Mouse (Mus musculus): ENCODE data around the gene Inpp5f. TPM values are rescaled to one million over a fixed set of nuclear protein-coding genes. Genes with fewer than 3 reads are reported as not detected.
A peak's percentile ranks its signal among the peaks of the same experiment; 100 is the strongest.
"Not testable (repeated sequence)": the region's sequence is repeated elsewhere in the genome, so short reads cannot be mapped to it uniquely, and the experiment has no call there.

Inpp5f gene
- total RNA-seq (2021) = 10 to 100 TPM; 89.8 to 98.9 TPM
- long read RNA-seq, experiment 1, full-length matches to known transcripts = 45 of 78 reads
- long read RNA-seq, experiment 1, partial matches to known transcripts = 22 of 78 reads
- long read RNA-seq, experiment 1, other reads (novel, unspliced or antisense) = 11 of 78 reads
- long read RNA-seq, experiment 2, full-length matches to known transcripts = 36 of 54 reads
- long read RNA-seq, experiment 2, partial matches to known transcripts = 4 of 54 reads
- long read RNA-seq, experiment 2, other reads (novel, unspliced or antisense) = 14 of 54 reads

GRCm38 (mm10) chr7:128610897-128611798, at the start of gene Inpp5f:
Inpp5f (plus strand) TSS chr7:128611328.
- intact Hi-C loops (cut with DNase I) = no loop called here
- H3K27ac ChIP-seq = peak within 1 kb of the TSS; percentile 90
- TF ChIP-seq CTCF (IDR thresholded peaks at IDR 0.05) = no peak
- H3K4me3 ChIP-seq = peak within 1 kb of the TSS; percentile 83
- DNase-seq (ENCODE audit: extremely low spot score in 1 of 2, low spot score in 2 of 2) = peak; percentile 94 to 95

DNA sequence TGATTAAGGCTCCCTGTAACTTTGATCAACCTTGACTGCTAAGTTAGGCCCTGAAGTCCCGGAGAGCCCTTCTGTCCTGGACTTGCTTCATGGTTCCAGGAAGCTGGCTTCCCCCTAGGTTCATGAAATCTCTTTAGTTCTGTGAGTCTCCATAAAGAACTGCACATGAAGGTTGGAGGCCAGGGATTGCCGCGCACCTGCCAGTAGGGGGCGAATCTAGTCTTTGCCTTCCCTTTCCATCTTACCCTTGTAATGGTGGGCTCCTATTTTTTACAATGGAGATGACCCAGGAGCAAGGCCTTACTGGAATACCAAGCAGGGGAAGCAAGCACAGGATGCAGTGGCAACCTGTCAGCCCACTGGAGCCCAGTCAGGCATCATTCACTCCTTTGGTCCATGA, 47.8 kb upstream of the Inpp5f start:
- peak; percentile 57 for TF ChIP-seq CTCF (IDR thresholded peaks at IDR 0.05)
- Histone ChIP-seq H3K4me3 (no peak overlapping the region), H3K27ac (no peak overlapping the region)
- DNase-seq (ENCODE audit: extremely low spot score in 1 of 2, low spot score in 2 of 2) = no peak
- intact Hi-C loops (cut with DNase I) = loop anchor here (1.0 kb wide), 1 partner anchor 89 kb away; no protein-coding TSS in a partner anchor

- intact Hi-C loops (cut with DNase I) = no loop called here
- no peak for DNase-seq (ENCODE audit: extremely low spot score in 1 of 2, low spot score in 2 of 2)
- Histone ChIP-seq H3K27ac (no peak overlapping the region), H3K4me3 (no peak overlapping the region)
- no peak for TF ChIP-seq CTCF (IDR thresholded peaks at IDR 0.05)
Observed at GRCm38 (mm10) chr7:128566311-128566710, 44.8 kb upstream of the Inpp5f start.

DNA sequence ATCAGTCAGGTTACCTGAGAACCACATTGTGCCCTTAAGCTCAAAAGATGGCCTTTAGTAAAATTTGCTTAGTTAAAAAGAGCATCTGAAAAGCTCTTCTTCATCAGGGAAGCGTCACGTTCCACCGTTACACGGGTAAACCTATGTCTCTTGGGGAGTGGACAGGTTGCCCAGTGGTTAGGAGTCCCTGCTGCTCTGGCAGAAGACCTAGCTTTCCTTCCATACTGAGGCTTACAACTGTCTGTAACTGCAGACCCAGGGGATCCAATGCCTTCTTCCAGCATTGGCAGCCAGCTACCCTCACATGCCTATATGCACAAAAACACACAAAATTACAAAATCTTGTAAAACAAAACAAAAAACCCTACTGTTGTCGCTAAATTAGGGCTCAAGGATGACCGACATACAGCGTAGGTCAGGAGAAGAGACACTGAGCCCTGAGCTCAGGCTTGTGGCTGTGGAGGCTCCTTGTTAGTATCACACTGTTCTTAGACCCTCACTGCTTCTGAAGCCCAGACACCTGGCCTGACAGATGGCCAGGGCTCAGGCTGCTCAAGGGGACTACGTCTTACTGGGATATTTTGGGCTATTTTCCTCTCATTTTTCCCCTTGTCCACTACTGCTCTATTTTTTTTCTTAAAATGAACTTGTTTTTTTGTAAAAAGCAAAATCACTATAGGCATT, 43.4 kb upstream of the Inpp5f start:
- no peak for DNase-seq (ENCODE audit: extremely low spot score in 1 of 2, low spot score in 2 of 2)
- TF ChIP-seq CTCF (IDR thresholded peaks at IDR 0.05) = no peak
- Histone ChIP-seq H3K27ac (no peak overlapping the region), H3K4me3 (no peak overlapping the region)
- intact Hi-C loops (cut with DNase I) = no loop called here

DNA sequence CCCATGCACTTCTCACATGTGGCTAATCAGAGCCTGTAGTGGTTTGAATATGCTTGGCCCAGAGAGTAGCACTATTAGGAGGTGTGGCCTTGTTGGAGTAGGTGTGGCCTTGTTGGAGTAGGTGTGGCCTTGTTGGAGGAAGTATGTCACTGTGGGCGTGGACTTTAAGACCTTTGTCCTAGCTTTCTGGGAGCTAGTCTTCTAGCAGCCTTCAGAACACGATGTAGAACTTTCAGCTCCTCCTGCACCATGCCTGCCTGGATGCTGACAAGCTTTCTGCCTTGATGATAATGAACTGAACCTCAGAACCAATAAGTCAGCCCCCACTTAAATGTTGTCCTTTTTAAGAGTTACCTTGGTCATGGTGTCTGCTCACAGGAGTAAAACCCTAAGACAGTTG, 41.7 kb upstream of the Inpp5f start:
- H3K4me3 ChIP-seq; intact Hi-C loops (cut with DNase I); DNase-seq (ENCODE audit: extremely low spot score in 1 of 2, low spot score in 2 of 2); H3K27ac ChIP-seq: not testable (repeated sequence)

- intact Hi-C loops (cut with DNase I) = no loop called here
- no peak for TF ChIP-seq CTCF (IDR thresholded peaks at IDR 0.05)
- no peak for DNase-seq (ENCODE audit: extremely low spot score in 1 of 2, low spot score in 2 of 2)
Observed at GRCm38 (mm10) chr7:128569987-128570656, 41.0 kb upstream of the Inpp5f start.

DNA sequence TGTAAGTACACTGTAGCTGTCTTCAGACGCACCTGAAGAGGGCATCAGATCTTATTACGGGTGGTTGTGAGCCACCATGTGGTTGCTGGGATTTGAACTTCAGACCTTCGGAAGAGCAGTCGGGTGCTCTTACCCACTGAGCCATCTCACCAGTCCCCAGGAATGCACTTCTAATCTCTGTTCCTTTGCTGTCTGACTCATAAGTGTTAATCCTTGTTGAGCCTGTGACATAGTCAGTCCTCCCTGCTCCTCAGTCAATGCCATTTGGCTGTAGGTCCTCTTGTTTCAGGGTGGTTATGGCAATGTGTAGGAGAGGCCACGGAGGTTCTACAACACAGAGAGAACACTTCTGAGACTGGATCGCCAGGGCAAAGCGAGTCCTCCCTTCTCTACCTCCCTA, 40.5 kb upstream of the Inpp5f start:
- H3K27ac ChIP-seq; intact Hi-C loops (cut with DNase I); H3K4me3 ChIP-seq; DNase-seq (ENCODE audit: extremely low spot score in 1 of 2, low spot score in 2 of 2): not testable (repeated sequence)

More at GRCm38 (mm10) chr7:128569987-128570656, 41.0 kb upstream of the Inpp5f start:
- no peak overlapping the region for H3K27ac ChIP-seq
- H3K4me3 ChIP-seq = no peak overlapping the region

DNA sequence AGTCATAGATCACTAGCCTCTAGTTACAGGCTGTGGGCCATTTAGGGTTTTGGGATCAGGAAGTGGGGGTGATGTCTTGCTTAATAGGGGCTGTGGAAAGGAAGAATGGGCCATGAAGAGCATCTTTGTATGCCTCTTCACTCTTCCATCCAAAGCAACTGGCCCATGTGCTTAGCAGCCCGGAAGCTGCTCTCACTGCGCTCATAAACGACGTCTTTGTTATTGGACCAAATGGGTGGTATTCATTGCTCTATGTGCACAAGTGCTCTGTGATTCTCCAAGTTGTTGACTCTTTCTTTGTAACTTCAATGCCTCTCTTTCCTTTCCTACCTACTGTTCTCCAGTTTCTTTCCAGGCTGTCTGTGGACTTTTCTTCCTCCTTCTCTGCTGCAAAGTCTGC, 39.1 kb upstream of the Inpp5f start:
- intact Hi-C loops (cut with DNase I) = no loop called here
- no peak for DNase-seq (ENCODE audit: extremely low spot score in 1 of 2, low spot score in 2 of 2)
- TF ChIP-seq CTCF (IDR thresholded peaks at IDR 0.05) = no peak
- Histone ChIP-seq H3K27ac (no peak overlapping the region), H3K4me3 (no peak overlapping the region)

GRCm38 (mm10) chr7:128575211-128575610, 35.9 kb upstream of the Inpp5f start:
- H3K27ac ChIP-seq = no peak overlapping the region
- TF ChIP-seq CTCF (IDR thresholded peaks at IDR 0.05) = no peak
- intact Hi-C loops (cut with DNase I) = no loop called here
- no peak overlapping the region for H3K4me3 ChIP-seq
- DNase-seq (ENCODE audit: extremely low spot score in 1 of 2, low spot score in 2 of 2) = no peak

DNA sequence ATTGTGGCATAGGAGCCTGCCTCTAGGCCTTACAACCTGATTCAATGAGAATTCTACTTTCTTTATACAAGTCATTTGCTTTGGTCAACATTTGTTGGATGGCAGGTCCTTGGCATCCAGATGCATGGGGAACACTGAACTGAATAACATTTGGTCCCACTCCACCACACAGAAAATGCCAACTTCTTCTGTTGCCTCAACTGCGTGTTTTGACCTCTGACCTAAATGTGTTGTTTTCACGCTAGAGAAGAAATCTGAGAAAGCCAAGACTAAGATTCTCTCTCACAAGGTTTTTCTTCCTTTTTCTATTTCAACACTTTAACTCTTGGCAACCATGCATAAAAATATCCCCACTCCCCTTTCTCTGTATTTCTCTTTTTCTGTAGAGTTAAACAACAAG, 35.3 kb upstream of the Inpp5f start:
- H3K4me3 ChIP-seq = no peak overlapping the region
- DNase-seq (ENCODE audit: extremely low spot score in 1 of 2, low spot score in 2 of 2) = no peak
- H3K27ac ChIP-seq = no peak overlapping the region
- intact Hi-C loops (cut with DNase I) = no loop called here
- TF ChIP-seq CTCF (IDR thresholded peaks at IDR 0.05) = no peak

GRCm38 (mm10) chr7:128577607-128578006, 33.5 kb upstream of the Inpp5f start:
- Histone ChIP-seq H3K27ac (no peak overlapping the region), H3K4me3 (no peak overlapping the region)
- intact Hi-C loops (cut with DNase I) = no loop called here
- no peak for DNase-seq (ENCODE audit: extremely low spot score in 1 of 2, low spot score in 2 of 2)
- TF ChIP-seq CTCF (IDR thresholded peaks at IDR 0.05) = no peak

Measured in left cerebral cortex, adult 2 months (tissue).